Mouse (Mus musculus) olfactory bulb, adult 2 months (tissue): ENCODE measurements at regions not wholly inside any gene's neighbourhood (a gene's known extent, or its start where the extent isn't known, plus 50 kb on each side); places are given as distances from the start of the nearest gene placed in this dataset.

ENCODE experiments used
- CTCF ChIP-seq: fragments of 200-500 bp; IDR thresholded peaks from 2 replicates; pipeline ENCODE4 v1.5.1; 2012; ENCODE audit warnings: low read depth, mild to moderate bottlenecking, low read length, moderate library complexity; ENCODE audit not compliant: insufficient read depth
- POLR2A ChIP-seq: fragments of 200-500 bp; IDR thresholded peaks from 2 replicates; pipeline ENCODE4 v1.6.1; 2012; ENCODE audit warnings: mild to moderate bottlenecking, low read depth, low read length, moderate library complexity; ENCODE audit not compliant: insufficient read depth

- no peak for TF ChIP-seq CTCF
- TF ChIP-seq POLR2A = no peak
These were observed 151.3 kb upstream of the A430005L14Rik start for GRCm38 (mm10) chr4:153805727-153806126.
